Mouse (Mus musculus) urinary bladder, postnatal 10 days (tissue): ENCODE measurements around the gene Pepd.

Experiments used
- DNase-seq: peaks from one replicate; pipeline ENCODE4 v3.0.0; 2022; ENCODE audit warnings: low spot score

Pepd gene

DNA sequence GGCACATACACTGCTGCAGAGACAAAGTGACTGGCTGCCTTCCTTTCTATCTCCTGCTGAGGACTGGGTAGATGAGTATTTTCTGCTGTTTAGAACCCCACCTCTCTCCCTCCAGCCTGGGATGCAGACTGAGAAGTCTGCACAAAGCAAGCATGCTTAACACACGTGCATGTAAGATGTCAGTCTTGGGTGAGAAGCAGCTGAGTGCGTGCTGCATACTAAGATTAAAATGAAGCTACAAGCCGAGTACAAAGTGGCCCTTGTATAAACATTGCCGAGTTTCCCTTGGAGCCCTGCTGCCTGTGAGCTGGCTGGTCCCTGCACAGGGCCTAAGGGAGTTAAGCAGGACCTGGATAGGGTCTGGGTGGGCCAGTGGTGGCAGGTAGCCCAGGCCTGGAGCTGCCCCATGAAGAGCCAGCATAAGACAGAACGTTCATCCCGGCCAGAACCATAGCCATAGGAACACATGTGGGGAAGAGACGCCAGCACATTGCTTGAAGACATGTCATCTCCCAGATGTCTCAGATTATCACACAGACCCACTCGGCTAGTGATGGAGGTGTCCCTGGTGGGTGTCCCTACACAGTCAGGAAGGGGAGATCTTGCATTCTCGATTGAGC, 115.7 kb downstream of the Pepd start:
- DNase-seq, result no peak

DNA sequence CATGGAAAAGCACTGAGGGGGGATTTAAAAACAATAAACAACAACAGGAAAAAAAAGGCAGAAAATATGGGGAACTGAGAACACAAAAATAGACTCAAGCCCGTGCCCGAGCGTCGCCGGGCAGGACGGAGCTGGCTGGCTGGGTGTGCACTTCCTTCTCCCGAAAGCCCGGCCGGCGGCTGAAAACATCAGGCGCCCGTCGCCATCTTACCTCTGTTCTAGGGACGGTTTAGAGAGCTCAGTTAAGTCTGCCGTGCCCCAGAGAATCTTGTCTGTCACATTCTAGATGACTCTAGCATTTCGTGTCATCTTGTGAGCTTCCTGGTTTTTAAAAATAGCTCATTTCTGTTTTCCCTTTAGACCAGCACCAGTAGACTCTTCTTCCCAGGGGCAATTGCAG, 116.4 kb downstream of the Pepd start:
- no peak for DNase-seq

DNA sequence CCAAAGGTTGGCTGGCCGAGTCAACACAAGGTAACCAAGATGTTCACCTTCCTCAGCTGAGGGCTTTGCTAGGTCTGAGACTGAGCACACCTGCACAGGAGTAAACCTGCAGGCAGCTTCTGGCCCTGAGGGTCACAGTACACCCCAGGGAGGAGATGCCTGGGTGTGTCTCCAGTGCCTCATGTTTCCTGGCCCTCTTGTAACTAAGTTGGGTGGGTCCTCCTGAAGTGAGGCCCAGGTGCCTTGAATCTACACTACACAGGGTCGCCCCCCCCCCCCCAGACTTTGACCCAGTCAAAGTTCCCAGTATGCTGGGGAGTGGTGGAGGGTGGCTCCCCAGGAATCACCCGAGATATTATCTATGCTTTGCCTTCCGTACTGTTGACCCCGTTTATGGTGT, 117.0 kb downstream of the Pepd start:
- no peak for DNase-seq

GRCm38 (mm10) chr7:35029648-35030047, 117.5 kb downstream of the Pepd start:
- DNase-seq, result no peak

GRCm38 (mm10) chr7:35030567-35030966, 118.4 kb downstream of the Pepd start:
- no peak for DNase-seq

DNA sequence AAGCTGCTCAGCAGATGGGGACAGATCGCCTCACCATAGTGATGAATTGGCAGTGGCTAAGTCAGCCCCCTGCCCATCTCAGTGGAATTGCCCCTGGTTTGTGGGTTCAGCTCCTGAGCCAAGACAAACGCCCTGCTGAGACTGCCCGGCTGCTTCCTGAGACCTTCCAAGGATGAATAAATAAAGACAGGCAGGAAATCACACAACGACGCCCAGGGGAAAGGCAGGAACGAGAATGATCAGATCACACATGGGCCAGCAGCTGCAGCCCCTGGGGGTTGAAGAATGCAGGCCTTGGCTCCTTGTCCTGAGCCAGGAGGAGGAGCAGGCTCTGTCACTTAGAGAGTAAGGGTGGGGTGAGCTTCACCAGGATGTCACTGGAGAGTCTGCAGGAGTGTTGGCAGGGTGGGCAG, 123.0 kb downstream of the Pepd start:
- no peak for DNase-seq

DNA sequence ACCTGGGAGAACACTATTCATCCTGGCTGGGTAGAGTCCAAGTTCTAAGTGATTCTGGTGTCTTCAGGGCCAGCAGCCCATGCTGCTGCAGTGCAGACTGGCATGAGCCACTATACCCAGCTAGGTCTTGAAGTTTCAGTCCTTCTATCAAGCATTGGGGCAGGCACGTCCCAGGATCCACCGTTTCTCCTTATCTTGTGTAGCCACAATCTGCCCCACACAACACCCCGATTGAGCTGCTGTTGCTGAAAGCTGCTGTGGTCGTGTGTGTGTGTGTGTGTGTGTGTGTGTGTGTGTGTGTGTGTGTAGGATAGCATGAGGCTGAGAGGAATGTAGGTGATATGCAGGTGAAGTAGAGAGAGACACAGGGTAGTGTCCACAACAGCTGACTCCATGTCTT, 123.4 kb downstream of the Pepd start:
- no peak for DNase-seq

DNA sequence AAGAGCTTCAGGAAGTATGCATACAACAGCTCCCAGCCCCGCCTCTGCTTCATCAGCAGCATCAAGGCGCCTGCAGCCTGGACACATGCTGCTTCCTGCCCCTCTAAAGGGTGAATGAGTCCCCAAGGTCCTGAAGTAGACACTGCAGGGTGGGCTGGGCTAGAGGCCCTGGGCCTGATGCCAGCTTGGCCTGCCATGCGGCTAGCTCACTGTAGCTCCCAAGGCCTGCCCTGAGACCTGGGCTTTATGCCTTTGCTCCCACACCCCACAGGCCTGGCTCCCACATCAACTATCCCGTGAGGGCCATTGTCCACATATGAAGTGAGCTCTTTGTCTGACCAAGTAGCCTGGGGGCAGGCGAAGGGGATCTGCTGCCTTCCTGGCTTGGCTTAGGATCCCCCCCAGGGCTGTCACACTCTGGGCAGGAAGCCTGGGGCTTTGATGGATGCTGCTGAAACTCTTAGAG, 124.1 kb downstream of the Pepd start:
- no peak for DNase-seq

DNA sequence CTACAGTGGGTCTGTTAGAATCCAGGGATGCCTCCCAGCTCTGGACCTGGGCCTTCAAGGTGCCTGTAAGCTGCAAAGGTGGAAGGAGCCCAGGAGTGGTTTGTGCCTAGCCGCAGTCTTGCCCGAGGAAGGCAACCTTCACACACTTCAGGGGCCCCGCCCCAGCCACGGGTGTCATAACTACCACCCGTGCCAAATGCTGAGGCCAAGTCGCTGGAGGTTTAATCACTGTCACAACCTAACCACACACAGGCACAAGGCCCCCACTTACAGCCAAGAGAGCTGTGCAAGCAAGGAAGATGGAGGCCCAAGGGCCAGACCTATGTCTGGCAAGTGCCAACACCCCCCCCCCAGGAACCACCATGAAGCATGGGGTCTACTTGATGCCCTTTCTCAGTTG, 125.2 kb downstream of the Pepd start:
- no peak for DNase-seq

DNA sequence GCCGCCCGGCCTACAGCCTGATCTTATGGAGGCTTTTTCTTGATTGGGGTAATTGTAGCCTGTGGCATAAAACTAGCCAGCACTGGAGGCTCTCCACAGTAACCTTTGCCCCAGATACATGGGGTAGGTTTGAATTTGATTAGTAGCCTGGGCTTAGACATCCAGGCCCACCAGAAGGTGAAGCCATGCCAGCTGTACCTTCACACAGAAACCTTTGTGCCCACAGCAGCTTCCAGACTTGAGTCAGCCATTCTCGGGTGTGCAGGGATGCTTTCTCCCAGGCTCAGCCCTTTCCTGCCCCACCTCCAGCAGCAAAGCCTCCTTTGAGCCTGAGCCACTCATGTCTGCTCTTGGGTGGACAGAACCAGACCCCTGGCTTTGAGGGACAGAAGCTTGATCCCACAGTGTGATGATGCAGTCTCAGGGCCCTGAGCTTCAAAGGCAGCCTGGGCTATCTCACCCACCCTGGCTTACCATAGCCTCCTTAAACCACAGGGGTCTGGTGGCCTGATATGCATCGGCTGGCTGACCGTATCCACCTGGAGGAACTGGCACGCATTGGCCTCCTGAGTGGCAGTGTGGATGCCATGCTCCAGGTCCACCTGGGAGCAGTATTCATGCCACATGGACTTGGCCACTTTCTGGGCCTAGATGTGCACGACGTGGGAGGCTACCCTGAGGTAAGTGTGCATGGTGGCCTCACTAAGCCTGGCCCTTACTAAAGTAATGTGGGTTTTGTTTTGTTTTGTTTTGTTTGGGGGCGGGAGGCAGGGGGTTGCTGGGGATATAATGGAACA, 128.2 kb downstream of the Pepd start:
- no peak for DNase-seq

GRCm38 (mm10) chr7:35041286-35042208, 129.4 kb downstream of the Pepd start:
- no peak for DNase-seq

DNA sequence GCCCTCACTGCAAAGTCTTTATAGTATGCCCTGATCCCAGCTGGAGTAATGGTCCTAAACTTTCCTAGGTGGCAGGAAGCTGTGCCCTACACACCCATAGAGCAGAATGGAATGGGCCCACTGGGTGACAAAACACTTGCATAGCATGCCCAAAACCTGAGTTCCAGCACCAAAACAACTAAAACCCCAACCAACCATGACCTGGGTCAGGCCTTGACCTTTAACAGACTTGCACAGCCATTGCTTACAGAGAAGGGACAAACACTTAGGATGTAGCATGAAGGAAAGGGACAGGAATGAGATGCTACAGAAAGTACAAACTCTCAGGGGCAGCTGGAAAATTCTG, 130.0 kb downstream of the Pepd start:
- no peak for DNase-seq

DNA sequence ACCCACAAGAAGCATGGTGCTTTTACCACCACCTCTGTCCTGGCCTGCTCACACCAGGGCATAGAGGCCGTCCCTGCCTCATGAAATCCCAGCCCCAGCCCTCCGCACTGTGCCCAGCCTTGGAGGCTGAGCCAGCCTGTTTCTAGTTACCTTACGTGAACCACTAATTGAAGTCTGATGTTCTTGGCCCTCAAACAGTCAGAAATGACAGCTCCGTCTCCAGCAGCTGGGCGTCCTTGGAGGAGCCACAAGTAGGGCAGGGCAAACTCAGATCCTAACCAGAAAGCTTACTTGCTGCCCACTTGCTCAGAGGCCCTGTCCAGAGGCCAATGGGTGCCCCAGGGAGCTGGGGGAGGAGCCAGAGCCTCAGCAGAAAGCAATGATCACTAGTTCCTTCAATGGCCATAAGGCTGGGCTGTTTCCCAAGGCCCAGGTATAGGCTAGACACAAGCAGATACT, 130.6 kb downstream of the Pepd start:
- DNase-seq, result no peak

DNA sequence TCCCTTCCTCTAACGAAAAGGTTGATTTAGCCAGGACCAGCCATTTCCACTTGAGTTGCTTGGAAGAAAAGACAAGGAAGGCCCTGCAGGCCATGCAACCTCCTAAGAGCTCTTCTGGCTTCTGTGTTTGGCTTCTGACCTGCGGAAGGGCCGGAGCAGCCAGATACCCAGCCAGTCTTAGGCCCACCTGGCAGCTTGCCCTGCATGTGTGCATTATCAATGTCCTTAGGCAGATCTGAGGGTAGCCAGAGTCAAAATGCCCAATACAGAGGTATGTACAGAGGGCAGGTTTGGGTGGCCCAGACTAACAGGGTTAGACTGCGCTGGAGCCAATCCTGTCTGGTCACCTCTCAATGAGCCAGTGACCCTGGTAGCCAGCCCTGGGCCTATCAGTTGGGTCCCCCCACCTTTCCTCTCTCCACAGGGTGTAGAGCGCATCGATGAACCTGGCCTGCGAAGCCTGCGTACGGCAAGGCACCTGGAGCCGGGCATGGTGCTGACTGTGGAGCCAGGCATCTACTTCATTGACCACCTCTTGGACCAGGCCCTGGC, 131.2 kb downstream of the Pepd start:
- no peak for DNase-seq

GRCm38 (mm10) chr7:35044719-35045118, 132.5 kb downstream of the Pepd start:
- no peak for DNase-seq

GRCm38 (mm10) chr7:35046091-35046490, 133.9 kb downstream of the Pepd start:
- no peak for DNase-seq

DNA sequence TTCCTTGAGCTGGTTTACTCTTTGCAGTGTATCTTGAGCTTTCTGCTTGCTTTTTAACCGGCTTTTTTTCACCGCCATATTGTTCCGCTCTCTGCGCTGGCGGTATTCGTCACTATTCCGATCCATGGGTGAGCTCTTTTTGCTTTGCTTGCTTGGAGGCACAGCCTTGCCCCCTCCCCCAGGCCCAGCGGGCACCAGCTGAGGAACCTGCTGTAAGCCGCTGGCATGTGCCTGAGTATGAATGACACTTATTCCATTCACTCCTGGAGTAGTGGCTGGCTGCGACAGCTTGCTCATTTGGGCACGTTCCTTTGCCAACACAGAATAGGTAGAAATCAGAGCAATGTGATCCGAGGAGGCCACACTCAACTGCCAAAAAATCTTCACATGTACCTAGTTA, 138.4 kb downstream of the Pepd start:
- no peak for DNase-seq

DNA sequence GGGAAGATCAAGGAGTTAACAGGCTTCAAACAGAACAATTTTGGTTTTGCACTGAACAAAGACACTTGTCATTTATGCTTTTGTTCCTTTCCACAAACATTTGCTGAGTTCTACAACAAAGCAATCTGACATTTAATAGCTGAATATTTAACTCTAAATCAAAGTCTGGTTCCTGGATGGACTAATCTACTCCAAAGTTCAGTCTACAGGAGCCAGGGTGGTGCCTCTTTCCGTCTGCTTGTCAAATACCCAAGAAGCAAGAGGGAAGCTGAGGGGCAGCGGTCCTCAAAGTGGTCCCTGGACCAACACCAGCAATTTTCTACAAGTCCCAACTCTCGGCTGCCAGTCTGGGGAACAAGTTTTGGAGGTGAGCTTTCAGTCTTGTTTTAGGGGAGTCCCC, 141.0 kb downstream of the Pepd start:
- no peak for DNase-seq

GRCm38 (mm10) chr7:35054286-35054685, 142.1 kb downstream of the Pepd start:
- no peak for DNase-seq

- DNase-seq, result no peak
These were observed 142.9 kb downstream of the Pepd start for GRCm38 (mm10) chr7:35054977-35055618.

- DNase-seq, result no peak
These were observed 143.6 kb downstream of the Pepd start for GRCm38 (mm10) chr7:35055619-35056435.
